Mouse (Mus musculus) liver, adult 2 months (tissue): Measurements from ENCODE around the gene Coro2b. TPM values are rescaled to one million over a fixed set of nuclear protein-coding genes. Genes with fewer than 3 reads are reported as not detected.

Source experiments
- DNase-seq: peaks from one replicate; pipeline ENCODE4 v3.0.0-alpha.2; 2011; ENCODE audit warnings: low read depth, low spot score; ENCODE audit errors: extremely low read depth
- H3K27ac ChIP-seq: fragments of 200-500 bp; replicated peaks from 2 replicates; pipeline ENCODE4 v1.5.1; 2012; ENCODE audit warnings: low read depth, mild to moderate bottlenecking, control low read depth, inconsistent platforms, low read length; ENCODE audit not compliant: insufficient read depth
- H3K27me3 ChIP-seq: fragments of 200-500 bp; 2 replicates; pipeline ENCODE4 v1.6.1; 2012; ENCODE audit warnings: mild to moderate bottlenecking, moderate library complexity, low read length, inconsistent platforms; ENCODE audit not compliant: control insufficient read depth, insufficient read depth
- H3K36me3 ChIP-seq: fragments of 200-500 bp; 2 replicates; pipeline ENCODE4 v1.6.1; 2012; ENCODE audit warnings: low read length, inconsistent platforms; ENCODE audit not compliant: control insufficient read depth, insufficient read depth
- H3K4me1 ChIP-seq: fragments of 200-500 bp; 2 replicates; pipeline ENCODE4 v1.6.1; 2011; ENCODE audit warnings: low read length; ENCODE audit not compliant: control insufficient read depth, insufficient read depth
- H3K4me3 ChIP-seq: fragments of 200-500 bp; 2 replicates; pipeline ENCODE4 v1.5.1; 2011; ENCODE audit warnings: low read depth, mild to moderate bottlenecking, control low read depth, low read length, moderate library complexity; ENCODE audit not compliant: insufficient read depth
- H3K79me2 ChIP-seq: fragments of 200-500 bp; 2 replicates; pipeline ENCODE4 v1.6.1; 2012; ENCODE audit warnings: inconsistent platforms, mild to moderate bottlenecking, low read length, moderate library complexity; ENCODE audit not compliant: control insufficient read depth, insufficient read depth
- H3K9ac ChIP-seq: fragments of 200-500 bp; 2 replicates; pipeline ENCODE4 v1.6.1; 2012; ENCODE audit warnings: low read depth, mild to moderate bottlenecking, control low read depth, inconsistent platforms, low read length
- CTCF ChIP-seq: fragments of 200-500 bp; IDR thresholded peaks from 2 replicates; pipeline ENCODE4 v1.5.1; 2011; ENCODE audit warnings: low read depth, low read length, control low read depth
- POLR2A ChIP-seq: fragments of 200-500 bp; IDR thresholded peaks from 2 replicates; pipeline ENCODE4 v1.6.1; 2011; ENCODE audit warnings: low read length, control low read depth; ENCODE audit not compliant: insufficient read depth; ENCODE audit errors: extremely low read depth
- WGBS: fragments of 180-500 bp; shearing (Covaris S2); methylation state at CpG from one replicate; pipeline ENCODE4 v1.1.7; 2018; 5-methylcytosine and 5-hydroxymethylcytosine counted together
- polyA plus RNA-seq: library from polyadenylated mRNA; depleted of rRNA; stranded (reverse); fragments of >200 nt; gene quantifications from 2 replicates; pipeline ENCODE4 v1.2.3, GENCODE M21; 2012
- total RNA-seq: library from RNA; depleted of rRNA; stranded (reverse); fragments of >200 nt; gene quantifications from 2 replicates; pipeline ENCODE4 v1.2.3, GENCODE M21; 2014

Gene Coro2b
- total and polyA plus RNA-seq, 2 experiments = 1.5 to 2.7 TPM

DNA sequence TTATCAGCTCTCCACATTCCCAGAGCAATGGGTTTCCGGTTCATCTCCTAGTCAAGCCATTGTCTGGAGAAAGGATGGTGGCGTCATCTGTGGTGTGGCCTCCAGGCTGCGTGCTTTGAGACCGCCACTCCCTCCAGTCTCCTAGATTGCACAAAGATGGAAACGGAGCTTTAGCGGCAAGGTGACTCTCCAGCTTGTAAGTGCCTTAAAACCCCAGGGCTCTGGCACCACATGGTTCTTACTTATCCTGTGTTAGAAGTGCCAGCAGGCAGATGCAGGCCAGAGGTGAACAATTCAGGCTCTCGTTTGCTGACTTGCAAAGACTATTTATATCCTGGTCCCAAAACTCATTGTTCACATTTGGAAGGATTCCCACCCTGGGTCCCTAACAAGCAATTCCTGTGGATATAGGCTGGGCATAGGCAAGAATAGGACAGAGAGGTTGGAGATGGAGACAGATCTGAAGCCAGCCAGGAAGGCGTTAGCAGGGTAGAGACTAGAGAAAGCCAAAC, 155.4 kb downstream of the Coro2b start:
- Histone ChIP-seq H3K79me2 (no peaks in the 10 kb centered on the region), H3K9ac (no peak overlapping the region), H3K4me1 (peaks cover 21% of the 10 kb centered on the region), H3K4me3 (no peak overlapping the region), H3K27me3 (no peaks in the 10 kb centered on the region), H3K36me3 (peaks cover 9% of the 10 kb centered on the region; the same call in 1 of the 2 replicates), H3K27ac (peak overlapping the region; percentile 48)
- WGBS = 66% methylated on average over 8 of the region's 8 CpGs
- TF ChIP-seq CTCF = no peak
- no peak for TF ChIP-seq POLR2A
- no peak for DNase-seq

DNA sequence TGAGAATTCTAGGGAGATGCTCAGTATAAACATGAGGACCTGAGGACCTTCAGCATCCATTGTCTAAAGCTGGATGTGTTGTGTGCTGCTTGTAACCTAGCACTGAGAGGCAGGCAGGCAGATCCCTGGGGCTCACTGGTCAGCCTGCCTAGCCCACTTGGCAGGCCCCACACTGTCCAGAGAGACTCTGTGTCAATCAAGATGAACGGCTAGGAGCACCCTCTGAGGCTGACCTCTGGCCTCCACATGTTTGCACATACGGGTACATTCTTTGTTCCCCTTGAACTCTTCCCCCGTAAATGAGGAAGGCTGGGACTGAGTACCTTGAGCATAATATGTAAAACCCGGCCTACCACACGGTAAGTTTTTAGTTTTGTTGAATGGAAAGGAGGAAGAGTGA, 156.5 kb downstream of the Coro2b start:
- WGBS = 18% methylated on average over 5 of the region's 5 CpGs
- Histone ChIP-seq H3K79me2 (no peaks in the 10 kb centered on the region), H3K36me3 (peaks cover 9% of the 10 kb centered on the region; the same call in 1 of the 2 replicates), H3K27me3 (no peaks in the 10 kb centered on the region), H3K27ac (peak overlapping the region; percentile 48), H3K4me1 (peaks cover 21% of the 10 kb centered on the region), H3K9ac (no peak overlapping the region), H3K4me3 (no peak overlapping the region)
- peak; percentile 81 for DNase-seq
- TF ChIP-seq CTCF = no peak
- TF ChIP-seq POLR2A = no peak

DNA sequence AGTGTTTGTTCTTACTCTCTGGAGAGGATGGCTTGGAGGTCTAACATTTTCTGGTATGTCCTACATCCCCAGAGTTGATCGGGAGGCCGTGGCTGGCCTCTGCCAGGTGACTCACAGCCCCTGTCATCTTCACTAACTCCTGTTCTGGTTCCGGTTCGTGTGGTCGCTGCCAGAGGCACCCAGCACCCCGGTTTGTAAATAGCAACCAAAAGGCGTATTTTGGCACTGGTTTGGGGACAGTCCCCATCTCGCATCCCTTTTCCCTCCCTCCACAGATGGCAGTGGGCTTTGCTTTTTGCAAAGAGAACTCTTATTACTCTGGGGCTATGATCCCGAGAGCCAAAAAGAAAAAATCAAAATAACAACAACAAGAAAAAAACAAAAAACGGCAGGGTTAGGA, 158.9 kb downstream of the Coro2b start:
- no peaks in the 10 kb centered on the region for H3K27me3 ChIP-seq
- TF ChIP-seq CTCF = no peak
- no peak for TF ChIP-seq POLR2A
- H3K36me3 ChIP-seq = peaks cover 9% of the 10 kb centered on the region; the same call in 1 of the 2 replicates
- no peak overlapping the region for H3K27ac ChIP-seq
- H3K4me3 ChIP-seq = no peak overlapping the region
- peaks cover 36% of the 10 kb centered on the region for H3K4me1 ChIP-seq
- DNase-seq = no peak
- no peak overlapping the region for H3K9ac ChIP-seq
- H3K79me2 ChIP-seq = no peaks in the 10 kb centered on the region
- 92% methylated on average over 10 of the region's 10 CpGs for WGBS

DNA sequence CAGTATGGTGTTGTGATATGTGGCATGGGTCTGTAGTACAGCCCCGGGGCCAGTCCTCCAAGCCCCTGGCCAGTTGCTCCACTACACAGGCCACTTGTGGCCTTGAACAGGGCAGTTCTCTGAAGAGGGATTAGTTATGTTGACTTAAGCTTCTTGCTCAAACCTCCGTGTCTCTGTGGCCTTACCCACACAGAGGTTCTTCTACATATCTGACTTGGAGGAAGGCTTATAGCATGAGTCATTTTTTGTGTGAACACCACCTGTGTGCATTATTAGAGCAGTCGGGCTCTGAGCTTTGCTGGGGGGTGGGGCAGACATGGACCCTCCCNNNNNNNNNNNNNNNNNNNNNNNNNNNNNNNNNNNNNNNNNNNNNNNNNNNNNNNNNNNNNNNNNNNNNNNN, 162.6 kb downstream of the Coro2b start:
- Histone ChIP-seq H3K27ac (peak overlapping the region; percentile 83), H3K27me3 (no peaks in the 10 kb centered on the region), H3K4me3 (no peak overlapping the region), H3K4me1 (peaks cover 35% of the 10 kb centered on the region), H3K79me2 (peaks cover 4% of the 10 kb centered on the region), H3K36me3 (peaks cover 9% of the 10 kb centered on the region; the same call in 1 of the 2 replicates), H3K9ac (peak overlapping the region; percentile 29; the same call in 1 of the 2 replicates)
- peak; percentile 67 for DNase-seq
- TF ChIP-seq POLR2A = no peak
- WGBS = 18% methylated on average over 3 of the region's 3 CpGs

DNA sequence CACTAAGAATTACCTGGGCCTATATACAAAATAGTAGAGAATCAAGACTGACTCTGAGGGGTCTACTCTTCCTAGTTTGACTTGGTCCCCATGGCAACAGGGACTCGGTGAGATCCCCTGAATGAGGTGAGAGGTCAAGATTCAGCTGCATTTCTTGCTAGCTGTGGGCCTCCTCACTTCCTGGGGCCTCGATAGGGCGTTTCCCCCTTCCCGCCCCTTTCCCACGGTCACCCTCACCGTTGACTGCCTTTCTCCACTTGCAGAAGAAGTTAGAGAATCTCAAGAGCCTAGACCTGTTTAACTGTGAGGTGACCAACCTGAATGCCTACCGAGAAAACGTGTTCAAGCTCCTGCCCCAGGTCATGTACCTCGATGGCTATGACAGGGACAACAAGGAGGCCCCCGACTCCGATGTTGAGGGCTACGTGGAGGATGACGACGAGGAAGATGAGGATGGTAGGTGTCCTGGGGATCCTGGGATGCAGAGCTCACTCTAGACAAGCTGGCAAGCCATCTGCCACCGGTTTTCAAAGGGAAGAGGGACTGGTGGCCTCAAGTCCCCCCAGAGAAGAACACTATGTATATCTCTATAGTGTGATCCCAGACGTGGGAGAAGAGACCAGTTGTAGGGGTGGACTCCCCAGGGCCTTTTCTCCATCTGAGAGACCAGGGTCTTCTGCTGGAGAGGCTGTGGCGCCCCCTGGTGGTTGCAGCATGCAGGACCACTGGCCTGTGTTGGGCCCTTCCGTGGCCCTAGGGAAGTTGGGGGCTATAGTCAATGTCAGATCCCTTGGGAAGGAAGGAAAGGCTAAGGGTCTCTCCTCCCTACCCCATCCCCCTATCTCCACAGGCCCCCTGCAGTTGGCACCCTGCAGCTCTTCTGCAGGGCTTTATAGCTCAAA, 163.4 kb downstream of the Coro2b start:
- WGBS = 61% methylated on average over 18 of the region's 18 CpGs
- H3K79me2 ChIP-seq = peaks cover 12% of the 10 kb centered on the region
- H3K4me3 ChIP-seq = no peak overlapping the region
- no peak overlapping the region for H3K9ac ChIP-seq
- peaks cover 9% of the 10 kb centered on the region; the same call in 1 of the 2 replicates for H3K36me3 ChIP-seq
- H3K4me1 ChIP-seq = peaks cover 38% of the 10 kb centered on the region
- no peak for DNase-seq
- TF ChIP-seq CTCF (peak; percentile 91), POLR2A (no peak)
- peak overlapping the region; percentile 83 for H3K27ac ChIP-seq
- H3K27me3 ChIP-seq = no peaks in the 10 kb centered on the region
